Mouse (Mus musculus) limb, embryonic 13.5 days (tissue): ENCODE results near the gene Tfap2e. TPM values are rescaled to one million over a fixed set of nuclear protein-coding genes. Genes with fewer than 3 reads are reported as not detected.

Experiments
- ATAC-seq: fragments of 200-750 bp; cut with Nextera tagmentation; 2 replicates; pipeline ENCODE4 v1.8.0; 2017; ENCODE audit warnings: low read depth, moderate number of reproducible peaks, moderate TSS enrichment; ENCODE audit not compliant: low FRiP score
- H3K27ac ChIP-seq: fragments of 300-500 bp; sonication (generic); 2 replicates; pipeline ENCODE4 v1.5.1; 2015; ENCODE audit warnings: inconsistent platforms, mild to moderate bottlenecking, moderate library complexity
- H3K27me3 ChIP-seq: fragments of 300-500 bp; sonication (generic); 2 replicates; pipeline ENCODE4 v1.6.1; 2015; ENCODE audit warnings: mild to moderate bottlenecking, inconsistent platforms
- H3K36me3 ChIP-seq: fragments of 300-500 bp; sonication (generic); 2 replicates; pipeline ENCODE4 v1.6.1; 2015; ENCODE audit warnings: inconsistent platforms, mild to moderate bottlenecking, moderate library complexity
- H3K4me1 ChIP-seq: fragments of 300-500 bp; sonication (generic); 2 replicates; pipeline ENCODE4 v1.6.1; 2015; ENCODE audit warnings: inconsistent platforms
- H3K4me2 ChIP-seq: fragments of 300-500 bp; sonication (generic); replicated peaks from 2 replicates; pipeline ENCODE4 v1.6.1; 2015; ENCODE audit warnings: inconsistent platforms, mild to moderate bottlenecking, moderate library complexity
- H3K4me3 ChIP-seq: fragments of 300-500 bp; sonication (generic); 2 replicates; pipeline ENCODE4 v1.5.1; 2015; ENCODE audit warnings: moderate library complexity, mild to moderate bottlenecking, inconsistent platforms
- H3K9ac ChIP-seq: fragments of 300-500 bp; sonication (generic); 2 replicates; pipeline ENCODE4 v1.6.1; 2015; ENCODE audit warnings: mild to moderate bottlenecking, inconsistent platforms
- H3K9me3 ChIP-seq: fragments of 300-500 bp; sonication (generic); 2 replicates; pipeline ENCODE4 v1.6.1; 2016; ENCODE audit warnings: inconsistent platforms
- WGBS: fragments of 180-500 bp; shearing (Covaris S2); methylation state at CpG from one replicate; pipeline ENCODE4 v1.1.7; 2015; 5-methylcytosine and 5-hydroxymethylcytosine counted together
- polyA plus RNA-seq: library from polyadenylated mRNA; unstranded; fragments of >200 nt; fragmentation: Nextera tagmentation; extraction: Ambion mirVana; gene quantifications from 2 replicates; pipeline ENCODE4 v1.2.1, GENCODE M21; 2015

The Tfap2e gene
- polyA plus RNA-seq, 1 experiment from 2014 or later = 0.06 TPM

GRCm38 (mm10) chr4:126682298-126682697, 53.7 kb downstream of the Tfap2e start:
- no peak overlapping the region for H3K27ac ChIP-seq
- H3K4me3 ChIP-seq = no peak overlapping the region
- no peak for ATAC-seq
- peaks cover 15% of the 10 kb centered on the region for H3K4me1 ChIP-seq
- WGBS = 88% methylated on average over 5 of the region's 5 CpGs
- peaks cover 31% of the 10 kb centered on the region for H3K36me3 ChIP-seq
- no peak overlapping the region for H3K4me2 ChIP-seq
- no peak overlapping the region for H3K9ac ChIP-seq
- no peaks in the 10 kb centered on the region for H3K27me3 ChIP-seq
- H3K9me3 ChIP-seq = no peaks in the 10 kb centered on the region

GRCm38 (mm10) chr4:126677054-126678003, 58.7 kb downstream of the Tfap2e start, which contains the start of gene Psmb2:
Gene Psmb2 (plus strand): TSS chr4:126677630.
- peaks cover 15% of the 10 kb centered on the region for H3K4me1 ChIP-seq
- peak within 1 kb of the TSS; percentile 96 for H3K4me2 ChIP-seq
- WGBS = 3% methylated on average over 48 of the region's 48 CpGs
- H3K36me3 ChIP-seq = no peaks in the 10 kb centered on the region; the same call in 1 of the 2 replicates
- H3K9ac ChIP-seq = peak within 1 kb of the TSS; percentile 99
- H3K27ac ChIP-seq = peak within 1 kb of the TSS; percentile 72
- ATAC-seq = peak; percentile 98
- H3K9me3 ChIP-seq = no peaks in the 10 kb centered on the region
- peak within 1 kb of the TSS; percentile 100 for H3K4me3 ChIP-seq
- no peaks in the 10 kb centered on the region for H3K27me3 ChIP-seq

- Histone ChIP-seq H3K4me2 (no peak overlapping the region), H3K4me1 (no peaks in the 10 kb centered on the region), H3K27me3 (no peaks in the 10 kb centered on the region), H3K27ac (no peak overlapping the region), H3K36me3 (no peaks in the 10 kb centered on the region), H3K4me3 (no peak overlapping the region), H3K9ac (no peak overlapping the region), H3K9me3 (no peaks in the 10 kb centered on the region)
- WGBS = 90% methylated on average over 2 of the region's 2 CpGs
- ATAC-seq = no peak
Observed at GRCm38 (mm10) chr4:126667075-126667474, 69.0 kb downstream of the Tfap2e start.

Other genes starting within 250 kb of the Tfap2e start
- 2.9 and 3.1 TPM in 2 replicates for gene Ago4, start 202.8 kb downstream of the Tfap2e start, polyA plus RNA-seq
- 44.0 and 46.3 TPM in 2 replicates for gene Clspn, start 179.3 kb downstream of the Tfap2e start, polyA plus RNA-seq
- 4.6 and 4.7 TPM in 2 replicates for gene 5730409E04Rik, start 126.4 kb downstream of the Tfap2e start, polyA plus RNA-seq
- 501 and 520 TPM in 2 replicates for gene Psmb2, start 58.6 kb downstream of the Tfap2e start, polyA plus RNA-seq
- gene Ncdn, start 17.2 kb upstream of the Tfap2e start, polyA plus RNA-seq = 31.8 and 34.6 TPM in 2 replicates
- gene AU040320, start 17.3 kb upstream of the Tfap2e start, polyA plus RNA-seq = 16.9 and 17.6 TPM in 2 replicates
- gene Zmym4, start 231.9 kb upstream of the Tfap2e start, polyA plus RNA-seq = 27.8 and 31.0 TPM in 2 replicates